Mouse (Mus musculus) gonadal fat pad, adult 2 months (tissue): Measurements from ENCODE around the gene 1190007I07Rik. TPM values are rescaled to one million over a fixed set of nuclear protein-coding genes. Genes with fewer than 3 reads are reported as not detected.
A peak's percentile ranks its signal among the peaks of the same experiment; 100 is the strongest.

Source experiments
- DNase-seq: peaks from one replicate; pipeline ENCODE4 v3.0.0-alpha.2; 2012; ENCODE audit warnings: low read depth
- polyA plus RNA-seq: library from polyadenylated mRNA; depleted of rRNA; stranded (reverse); fragments of >200 nt; gene quantifications from 2 replicates; pipeline ENCODE4 v1.2.3, GENCODE M21; 2012; rRNA removed

Gene 1190007I07Rik
- 30.5 and 37.8 TPM in 2 replicates for polyA plus RNA-seq

DNA sequence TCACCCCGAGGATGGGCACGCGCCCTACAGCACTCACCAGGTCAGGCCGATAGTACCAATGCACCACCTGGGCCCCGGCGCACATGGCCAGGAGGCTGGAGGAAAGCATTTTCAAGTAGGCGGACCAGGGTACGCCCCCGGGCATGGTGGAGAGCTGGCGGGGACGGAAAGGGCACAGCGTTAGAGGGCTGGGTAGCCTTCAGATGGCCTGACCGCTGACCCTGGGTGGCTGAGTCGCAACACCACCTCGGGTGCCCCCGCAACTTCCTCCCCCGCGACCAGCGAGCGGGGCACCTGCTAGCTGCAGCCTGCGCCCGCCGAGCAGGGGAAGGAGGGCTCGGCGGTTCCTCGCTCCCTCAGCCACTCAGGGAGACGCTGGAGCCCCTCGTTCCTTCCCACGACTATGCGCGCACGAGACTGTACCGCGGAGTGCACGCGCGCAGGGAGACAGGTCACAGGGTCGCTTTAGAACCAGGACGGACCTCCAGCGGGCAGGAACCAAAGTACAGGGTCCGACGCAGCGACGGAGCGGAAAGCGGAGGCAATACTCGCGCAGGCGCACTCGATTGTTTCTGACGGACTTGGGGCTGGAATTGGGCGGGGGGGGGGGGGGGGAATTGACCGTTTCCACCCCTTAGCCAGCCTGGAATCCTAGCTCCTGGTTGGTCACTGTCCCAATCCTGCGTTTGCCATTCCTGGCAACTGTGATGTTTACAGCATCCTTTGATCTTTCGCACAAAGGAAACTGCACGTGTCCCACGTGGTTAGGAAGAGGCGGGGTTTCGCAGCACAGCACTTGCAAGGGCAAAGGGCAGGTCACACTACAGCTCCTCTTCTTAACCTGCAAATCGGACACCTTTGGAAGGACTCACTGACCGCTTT is at the start of gene 1190007I07Rik:
TSS of gene 1190007I07Rik (minus strand) at position 558 of the 882 bp plus-strand sequence.
- DNase-seq: peak; percentile 47

DNA sequence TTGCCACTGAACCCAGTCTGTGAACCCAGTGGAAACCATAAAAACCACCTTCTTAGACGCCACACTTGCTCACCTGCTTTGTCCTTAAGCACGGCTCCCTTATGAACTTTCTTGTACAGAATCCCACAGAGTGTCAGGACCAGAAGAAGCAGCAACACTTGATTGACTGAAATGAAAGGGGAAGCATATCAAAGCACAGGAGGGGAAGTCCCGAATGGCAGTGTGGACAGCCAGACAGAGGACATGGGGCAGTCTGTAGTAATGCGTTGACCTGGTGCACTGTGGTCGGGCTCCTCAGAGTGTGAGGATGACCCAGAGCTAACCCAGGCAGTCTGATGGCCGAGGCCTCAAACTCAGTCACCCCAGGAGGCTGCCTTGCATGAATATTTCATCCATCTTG is 47.2 kb upstream of the 1190007I07Rik start:
- no peak for DNase-seq

DNA sequence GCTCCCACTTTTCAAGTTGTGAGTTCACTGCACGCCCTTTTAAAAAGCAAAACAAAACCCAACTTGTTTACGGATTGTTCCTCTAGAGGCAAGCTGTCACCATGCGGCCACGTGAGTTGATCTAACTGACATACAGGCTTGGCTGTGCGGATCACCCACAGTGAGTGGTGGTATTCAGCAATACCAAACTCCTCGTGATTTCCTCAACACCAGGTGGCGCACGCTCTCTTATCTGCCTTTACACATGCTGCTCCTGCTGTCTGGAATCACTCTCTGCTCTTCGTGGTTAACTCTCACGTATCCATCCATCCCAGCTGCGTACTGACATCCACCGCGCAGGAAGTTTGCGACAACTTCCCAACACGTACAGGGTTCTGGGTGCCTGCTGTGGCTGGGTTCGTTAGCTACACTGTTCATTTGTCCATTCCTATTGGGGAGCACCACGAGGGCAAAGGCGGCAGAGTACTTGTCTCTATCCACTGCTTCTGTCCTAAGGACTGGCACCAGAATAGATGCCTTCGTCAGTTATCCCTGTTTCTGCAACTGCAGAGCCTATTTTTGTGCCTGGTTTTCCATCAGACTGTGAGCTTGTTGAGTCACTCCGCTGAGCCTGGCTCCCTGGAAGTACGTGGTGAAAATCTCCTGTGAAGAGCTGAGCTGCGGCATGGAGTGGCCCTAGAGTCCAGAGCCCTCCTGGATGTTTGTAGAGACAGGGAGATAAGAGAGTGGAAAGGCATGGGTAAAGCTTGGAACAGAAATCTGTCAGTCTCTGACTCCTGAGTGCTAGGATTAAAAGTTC is 43.6 kb upstream of the 1190007I07Rik start:
- peak; percentile 19 for DNase-seq

DNA sequence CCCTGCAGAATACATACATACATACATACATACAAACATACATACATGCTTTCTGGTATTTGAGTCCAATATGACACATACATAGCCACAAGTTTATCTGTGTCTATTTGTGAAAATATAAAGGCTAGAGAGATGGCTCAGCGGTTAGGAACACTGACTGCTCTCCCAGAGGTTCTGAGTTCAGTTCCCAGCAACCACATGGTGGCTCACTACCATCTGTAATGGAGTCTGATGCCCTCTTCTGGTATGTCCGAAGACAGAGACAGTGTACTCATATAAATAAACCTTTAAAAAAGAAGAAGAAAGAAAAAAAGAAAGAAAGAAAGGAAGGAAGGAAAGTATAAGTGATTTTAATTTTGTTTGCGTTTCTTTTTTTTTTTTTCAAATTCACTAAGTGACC is 42.9 kb upstream of the 1190007I07Rik start:
- DNase-seq: no peak

DNA sequence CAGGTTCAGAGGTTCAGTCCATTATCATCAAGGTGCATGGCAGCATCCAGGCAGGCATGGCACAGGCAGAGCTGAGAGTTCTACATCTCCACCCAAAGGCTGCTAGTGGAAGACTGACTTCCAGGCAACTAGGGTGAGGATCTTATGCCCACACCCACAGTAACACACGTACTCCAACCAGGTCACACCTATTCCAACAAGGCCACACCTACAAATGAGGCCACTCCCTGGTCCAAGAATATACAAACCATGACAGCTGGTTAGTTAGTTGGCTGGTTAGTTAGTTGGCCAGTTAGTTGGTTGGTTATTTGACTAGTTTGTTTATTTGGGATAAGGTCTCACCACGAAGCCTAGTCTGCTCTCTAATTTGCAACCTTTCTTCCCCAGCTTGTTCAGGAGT is 40.3 kb upstream of the 1190007I07Rik start:
- no peak for DNase-seq

DNA sequence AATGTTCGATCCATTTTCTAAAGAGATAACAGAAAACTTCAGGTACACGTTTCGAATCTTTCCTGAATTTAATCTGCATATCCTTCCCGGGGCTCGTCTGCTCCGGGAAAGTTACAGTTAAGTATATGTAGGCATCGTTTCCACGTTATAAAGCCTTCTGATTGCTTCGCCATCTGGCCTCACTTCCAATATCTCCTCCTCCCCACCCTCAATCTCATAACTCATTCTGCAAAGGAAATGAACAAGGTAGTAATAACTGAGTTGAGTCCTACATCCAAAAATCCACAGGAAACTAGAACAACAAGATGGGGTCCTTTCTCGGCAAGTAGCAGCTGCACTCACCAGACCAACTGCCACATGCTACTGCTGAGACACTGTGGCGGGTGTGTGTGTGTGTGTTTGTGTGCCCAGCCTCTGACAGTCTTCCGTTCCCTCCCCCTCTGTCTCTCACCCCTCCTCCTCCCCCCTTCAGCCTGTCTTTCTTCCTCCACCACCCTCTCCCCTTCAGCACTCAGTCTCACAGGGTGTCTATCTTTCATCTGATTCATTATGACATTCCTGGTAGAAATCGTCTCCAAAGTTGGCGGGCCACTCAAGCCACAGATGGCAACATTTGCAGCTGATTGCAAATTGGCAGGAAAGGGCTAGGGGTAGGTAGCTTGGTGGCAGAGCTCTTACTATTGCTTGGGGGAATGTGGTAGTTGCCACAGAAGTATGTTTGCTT is 39.4 kb upstream of the 1190007I07Rik start:
- DNase-seq: no peak

DNA sequence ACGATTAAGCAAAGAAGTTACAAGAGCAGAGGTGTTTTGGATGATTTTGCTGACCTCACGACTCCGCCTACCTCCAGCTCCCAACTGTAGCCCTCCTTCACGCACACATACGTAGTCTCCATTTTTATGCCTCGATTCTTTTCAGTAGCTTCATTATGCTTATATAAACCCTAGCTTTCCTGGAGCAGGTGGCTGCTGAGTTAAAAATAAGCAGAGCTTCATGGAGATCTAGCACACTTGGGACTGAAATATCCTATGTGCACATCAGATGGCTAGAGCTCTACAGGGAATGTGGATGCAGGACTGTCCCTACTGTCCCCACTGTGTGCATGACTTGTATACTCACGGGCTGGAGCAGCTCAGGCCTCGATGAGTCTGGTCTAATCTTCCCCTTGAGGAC is 38.8 kb upstream of the 1190007I07Rik start:
- DNase-seq: no peak

DNA sequence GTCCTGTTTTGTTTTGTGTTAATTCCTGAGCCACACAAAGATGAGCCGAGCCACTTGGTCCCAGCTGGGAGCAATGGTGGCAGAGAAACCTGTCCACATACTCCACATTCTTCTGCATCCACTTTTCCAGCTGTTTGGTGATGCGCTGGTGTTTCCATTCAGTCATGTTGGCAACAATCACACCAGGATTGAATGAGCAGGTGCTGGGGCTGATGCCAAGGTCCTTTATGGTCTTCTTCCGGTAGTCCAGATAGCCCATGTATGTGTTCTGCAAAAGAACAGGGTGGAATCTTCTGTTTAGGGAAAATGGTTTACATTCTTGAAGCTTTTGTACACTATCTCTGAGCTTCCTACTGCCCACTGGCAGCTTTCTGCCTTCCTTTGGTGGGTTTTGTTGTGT is 31.6 kb upstream of the 1190007I07Rik start:
- no peak for DNase-seq

DNA sequence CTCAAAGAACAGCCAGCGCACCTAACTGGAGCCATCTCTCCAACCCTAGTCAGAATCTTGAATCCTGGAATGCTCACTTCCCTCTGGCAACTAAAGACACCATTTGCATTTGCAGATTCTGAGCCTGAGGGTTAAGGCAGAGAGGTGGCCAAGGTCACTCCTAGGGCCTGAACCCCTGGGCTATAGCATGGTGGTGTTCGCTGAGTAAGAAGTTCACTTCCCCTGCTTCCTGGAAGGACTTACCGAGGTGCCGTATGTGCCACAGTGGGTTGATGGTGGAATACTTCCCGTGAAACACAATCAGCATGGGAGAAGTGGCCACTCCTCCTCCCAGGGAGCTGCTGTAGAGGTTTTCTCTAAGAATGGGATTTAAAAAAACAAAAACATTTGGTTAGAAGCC is 29.6 kb upstream of the 1190007I07Rik start:
- no peak for DNase-seq

DNA sequence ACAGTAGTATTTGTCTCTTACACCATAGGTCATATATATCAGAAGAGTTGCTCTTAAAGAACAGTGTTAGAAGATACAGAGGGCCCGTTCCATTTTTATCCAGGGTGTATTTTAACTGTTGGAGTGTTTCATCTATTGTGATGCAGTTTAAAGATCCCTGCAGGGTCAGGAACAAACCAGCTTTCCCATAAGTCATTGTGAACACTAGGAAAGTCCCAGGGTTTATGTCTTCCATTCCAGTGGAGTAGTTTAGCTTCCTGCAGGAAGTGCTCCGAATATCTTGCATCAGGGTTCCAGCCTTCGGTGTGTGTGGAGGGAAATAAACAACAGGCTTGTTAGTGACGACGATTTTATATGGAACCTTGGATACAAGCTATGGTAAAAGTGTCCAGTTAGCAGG is 28.2 kb upstream of the 1190007I07Rik start:
- no peak for DNase-seq

DNA sequence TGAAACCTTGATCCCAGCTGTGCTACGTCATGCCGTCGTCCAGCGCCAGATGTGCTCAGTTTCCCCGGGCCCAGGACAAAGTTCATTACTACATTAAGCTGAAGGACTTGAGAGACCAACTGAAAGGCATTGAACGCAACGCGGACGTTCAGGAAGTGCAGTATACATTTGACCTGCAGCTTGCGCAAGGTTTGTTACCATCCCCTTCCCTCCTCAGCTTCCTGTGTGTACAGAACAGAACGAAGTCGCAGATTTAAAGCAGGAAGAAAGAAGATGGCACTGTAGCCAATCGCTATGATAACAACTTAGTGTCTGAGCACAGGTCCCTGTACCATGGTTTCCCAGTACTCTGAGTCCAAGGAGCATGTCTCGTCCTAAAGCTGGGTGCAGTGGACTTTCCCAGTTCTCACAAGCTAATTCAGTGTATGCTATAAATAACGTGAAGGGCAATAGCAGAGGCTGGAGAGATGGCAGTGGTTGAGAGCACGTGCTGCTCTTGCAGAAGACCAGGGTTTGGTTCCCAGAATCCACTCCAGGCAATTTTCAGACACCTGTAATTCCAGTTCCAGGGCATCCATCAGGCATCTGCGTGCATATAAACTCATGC is 24.3 kb upstream of the 1190007I07Rik start:
- DNase-seq: no peak

DNA sequence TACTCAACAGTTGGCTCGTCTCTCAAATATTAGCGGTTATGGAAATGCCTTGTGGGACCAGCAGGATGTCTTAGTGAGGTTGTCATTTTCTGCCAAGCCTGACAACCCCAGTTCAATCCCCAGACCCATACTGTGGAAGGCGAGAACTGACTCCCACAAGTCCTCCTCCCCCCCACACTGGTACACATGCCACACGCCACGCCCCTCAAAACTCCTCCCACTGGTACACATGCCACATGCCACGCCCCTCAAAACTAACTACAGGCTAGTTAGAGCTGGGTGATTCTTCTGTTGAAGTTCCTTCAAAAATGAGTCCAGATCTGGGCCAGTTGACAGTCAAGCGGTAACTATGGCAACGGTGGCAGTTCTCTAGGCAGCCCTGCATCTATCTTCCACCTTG is 23.1 kb upstream of the 1190007I07Rik start:
- no peak for DNase-seq

DNA sequence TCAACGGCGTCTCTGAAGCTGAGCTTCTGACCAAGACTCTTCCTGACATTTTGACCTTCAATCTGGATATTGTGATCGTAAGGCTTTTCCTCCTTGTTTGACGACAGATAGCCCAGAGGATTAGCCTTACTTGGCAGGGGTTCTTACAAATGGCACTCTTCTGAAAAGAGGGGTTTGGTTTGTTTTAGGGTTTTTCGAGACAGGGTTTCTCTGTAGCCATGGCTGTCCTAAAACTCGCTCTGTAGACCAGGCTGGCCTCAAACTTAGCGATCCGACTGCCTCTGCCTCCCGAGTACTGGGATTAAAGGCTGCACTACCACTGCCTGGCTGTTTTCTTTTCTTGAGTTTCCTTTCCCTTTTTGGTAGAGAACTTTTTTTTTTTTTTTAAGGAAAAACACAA is 18.5 kb upstream of the 1190007I07Rik start:
- DNase-seq: no peak

DNA sequence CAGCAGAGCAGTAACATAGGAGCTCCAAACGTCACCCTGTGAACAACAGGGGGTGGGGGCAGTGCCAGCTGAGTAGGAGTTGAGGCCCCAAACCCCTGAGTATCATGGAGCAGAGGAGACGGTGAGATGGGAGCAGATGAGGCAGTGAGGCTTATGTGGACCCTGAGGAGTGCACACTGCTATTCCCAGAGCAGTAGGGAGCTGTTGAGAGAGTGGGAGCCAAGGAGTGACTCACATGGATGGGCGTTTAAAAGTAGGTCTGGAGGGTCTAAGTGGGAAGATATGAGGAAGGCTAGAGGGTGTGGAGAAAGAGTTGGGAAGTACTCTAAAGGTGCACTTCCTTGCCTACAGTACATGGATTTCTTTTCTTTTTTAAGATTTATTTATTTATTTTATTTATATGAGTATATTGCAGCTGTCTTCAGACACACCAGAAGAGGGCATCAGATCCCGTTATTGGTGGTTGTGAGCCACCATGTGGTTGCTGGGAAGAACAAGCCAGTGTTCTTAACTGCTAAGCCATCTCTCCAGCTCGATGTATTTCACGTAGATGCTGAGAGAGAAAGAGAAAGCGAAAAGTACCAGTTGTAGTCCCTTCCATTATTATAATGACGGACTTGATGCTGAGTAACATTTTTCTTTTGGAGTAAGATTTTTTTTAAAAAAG is 16.1 kb upstream of the 1190007I07Rik start:
- DNase-seq: no peak

DNA sequence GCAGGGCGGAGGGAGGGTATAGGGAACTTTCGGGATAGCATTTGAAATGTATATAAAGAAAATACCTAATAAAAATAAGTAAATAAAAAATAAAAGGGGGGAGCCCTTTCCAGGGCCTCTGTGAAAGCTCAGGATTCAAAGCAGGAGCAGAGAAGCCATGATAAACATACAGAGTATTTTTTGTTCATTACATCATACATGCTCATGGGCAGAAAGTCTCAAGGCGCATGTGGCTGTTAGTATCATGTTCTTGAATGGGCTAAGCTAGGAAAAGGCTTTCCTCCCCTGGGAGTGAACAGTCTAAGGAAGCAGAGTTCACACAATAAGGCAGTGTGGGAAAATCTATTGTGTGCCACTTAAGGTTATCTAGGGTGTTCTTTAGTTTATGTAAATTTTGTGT is 13.3 kb upstream of the 1190007I07Rik start:
- DNase-seq: no peak

DNA sequence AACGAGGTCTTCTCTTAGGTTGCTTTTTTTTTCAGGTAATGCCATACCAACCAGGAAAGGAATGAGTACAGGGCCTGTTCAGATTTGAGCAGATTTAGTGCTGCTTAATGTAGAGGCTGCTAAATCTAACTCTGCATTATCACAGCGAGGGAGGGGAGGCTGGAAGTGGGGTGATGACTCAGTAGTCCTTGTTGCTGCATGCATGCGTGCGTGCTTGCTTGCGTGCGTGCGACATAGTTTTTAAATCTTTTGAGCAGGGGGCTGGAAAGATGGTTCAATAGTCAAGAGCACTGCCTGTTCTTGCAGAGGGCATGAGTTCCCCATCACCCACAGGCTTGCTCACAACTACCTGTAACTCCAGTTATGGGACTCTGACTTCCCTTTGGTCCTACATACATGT is 11.3 kb upstream of the 1190007I07Rik start:
- DNase-seq: no peak

DNA sequence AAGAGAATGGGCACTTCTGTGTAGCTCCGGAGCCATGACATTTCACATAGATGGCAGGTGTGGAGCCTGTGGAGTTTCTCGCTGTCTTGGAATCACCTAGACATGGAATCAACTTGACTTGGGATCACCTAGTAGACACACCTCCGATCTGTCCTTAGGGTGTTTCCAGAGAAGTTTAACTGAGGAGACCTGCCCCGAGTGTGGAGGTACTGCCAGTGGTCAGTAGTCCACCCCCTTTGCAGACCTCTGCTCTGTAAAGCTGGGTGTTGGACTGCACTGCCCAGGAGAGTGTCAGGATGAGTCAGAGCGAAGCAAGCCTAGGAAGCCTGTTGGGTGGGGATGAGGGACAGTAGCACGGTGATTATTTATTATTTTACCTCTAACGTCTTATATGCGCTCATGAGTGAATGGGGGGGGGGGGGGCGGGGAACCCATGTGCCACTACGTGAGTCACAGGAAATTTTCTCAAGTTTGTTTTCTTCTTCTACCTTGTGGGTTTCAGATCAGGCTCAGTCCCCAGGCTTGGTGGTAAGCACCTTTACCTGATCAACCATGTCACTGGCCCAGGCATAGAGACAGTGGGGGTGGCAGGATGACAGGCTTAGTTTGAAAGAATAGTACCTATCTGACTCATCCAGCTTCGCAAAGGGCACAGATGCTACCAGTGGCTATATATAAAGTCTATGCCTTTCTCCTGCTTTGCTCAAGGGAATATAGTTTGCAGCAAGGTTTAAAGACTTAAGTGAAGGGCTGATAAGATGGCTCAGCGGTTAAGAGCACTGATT is 9.7 kb upstream of the 1190007I07Rik start:
- no peak for DNase-seq

DNA sequence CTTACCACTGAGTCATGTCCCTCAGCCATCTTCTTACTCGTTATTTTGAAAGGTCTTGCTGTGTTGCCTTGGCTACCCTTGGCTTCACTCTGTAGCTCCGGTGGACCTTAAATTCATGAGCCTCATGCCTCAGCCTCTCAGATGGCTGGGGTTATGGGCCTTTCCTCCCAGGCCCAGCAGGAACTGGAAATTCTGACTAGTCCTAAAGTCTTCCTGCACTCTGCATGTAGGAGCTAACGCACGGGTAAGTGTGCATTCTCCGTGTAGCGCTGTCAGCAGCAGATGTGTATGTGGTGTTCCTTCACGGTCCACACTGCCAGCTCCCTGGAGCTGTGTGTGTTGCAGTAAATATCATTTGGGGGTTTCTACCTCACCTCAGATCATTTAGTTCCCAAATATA is 8.1 kb upstream of the 1190007I07Rik start:
- DNase-seq: no peak

DNA sequence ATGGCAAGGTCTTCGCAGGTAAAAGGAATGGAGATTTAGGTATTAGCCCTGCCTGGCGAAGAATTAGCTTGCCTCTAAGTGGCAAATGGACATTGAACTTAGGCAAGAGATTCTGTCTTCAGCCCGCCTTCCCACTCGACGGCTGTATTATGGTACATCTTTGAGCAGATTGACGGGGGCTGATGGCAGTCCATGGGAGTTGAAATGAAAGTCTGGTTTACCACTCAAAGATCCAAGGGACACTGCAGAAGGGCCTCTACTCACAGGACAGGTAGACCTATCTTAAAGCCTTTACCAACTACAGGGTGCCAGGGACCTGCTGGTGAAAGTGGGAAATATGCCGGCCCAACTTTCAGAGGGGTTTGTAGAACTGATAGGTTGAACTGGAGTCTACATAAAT is 7.5 kb upstream of the 1190007I07Rik start:
- DNase-seq: no peak

DNA sequence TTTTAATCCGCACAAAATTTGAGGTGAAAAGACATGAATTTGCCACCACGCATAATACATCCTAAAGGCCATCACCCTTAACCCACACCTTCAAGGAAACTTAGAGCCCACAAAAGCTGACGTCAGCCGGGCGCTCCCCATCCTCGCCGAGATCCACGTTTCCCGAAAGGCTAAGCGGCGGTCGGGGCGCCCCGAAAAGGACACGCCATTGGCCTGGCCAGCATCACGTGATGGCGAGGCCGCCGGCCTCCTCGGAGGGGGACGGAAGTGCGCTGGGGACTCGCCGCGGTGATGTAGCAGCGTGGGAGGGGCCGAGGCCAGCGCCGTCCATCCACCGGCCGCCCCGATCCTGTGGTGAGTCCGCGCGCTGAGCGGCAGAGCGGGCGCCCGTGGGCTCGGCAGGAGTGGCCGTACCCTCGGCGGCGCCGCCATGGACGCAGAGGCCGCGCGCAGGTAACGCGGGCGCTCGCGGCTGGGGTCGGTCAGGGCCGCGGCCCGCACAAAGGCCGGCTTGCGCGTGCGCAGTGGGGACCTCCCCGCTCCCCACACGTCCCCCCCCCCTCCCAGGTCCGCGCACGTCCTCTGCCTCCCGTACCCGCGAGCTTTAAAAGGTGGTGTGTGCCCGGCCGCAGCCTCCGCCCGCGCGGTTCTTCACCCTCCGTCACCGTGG is 6.7 kb upstream of the 1190007I07Rik start, which contains the start of gene Tdg:
TSS of gene Tdg (plus strand) at position 243 of the 670 bp plus-strand sequence.
- DNase-seq: peak; percentile 46
